Mouse (Mus musculus): Measurements from ENCODE around the gene Prkn. TPM values are rescaled to one million over a fixed set of nuclear protein-coding genes. Genes with fewer than 3 reads are reported as not detected.

Prkn gene
- polyA plus RNA-seq, 1 experiment from 2014 or later: 0.96 TPM

DNA sequence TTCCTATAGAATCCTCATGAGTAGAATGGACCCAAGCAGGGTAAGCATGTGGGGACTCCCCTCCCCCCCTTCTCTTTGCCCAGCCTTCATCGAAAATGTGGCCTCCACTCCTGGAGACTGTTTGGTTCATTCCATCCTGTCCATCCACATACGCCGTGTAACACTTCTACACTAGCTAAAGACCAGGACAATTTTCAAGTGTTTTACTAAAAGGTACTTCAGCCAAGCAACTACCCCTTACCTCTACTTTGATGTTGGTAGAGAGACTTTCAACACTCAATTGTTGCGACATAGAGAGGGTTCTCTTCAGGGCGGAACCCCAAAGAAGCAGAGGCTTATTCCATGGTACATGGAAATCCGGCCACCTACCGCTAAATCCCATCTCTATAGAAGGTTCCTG, 823.3 kb downstream of the Prkn start:
- ATAC-seq: no peak
- Histone ChIP-seq H3K27me3 (replicated peaks; ENCODE audit: control insufficient read depth, insufficient read depth, low read length) (no peaks in the 10 kb centered on the region), H3K36me3 (ENCODE audit: control insufficient read depth, insufficient read depth) (no peaks in the 10 kb centered on the region), H3K4me1 (replicated peaks; ENCODE audit: control insufficient read depth, insufficient read depth, low read length) (no peaks in the 10 kb centered on the region), H3K4me3 (ENCODE audit: low read depth, low read length) (no peak overlapping the region), H3K4me2 (replicated peaks; ENCODE audit: low read depth) (no peak overlapping the region), H3K27ac (ENCODE audit: low read depth, low read length) (no peak overlapping the region), H3K9ac (ENCODE audit: low read depth, low read length) (no peak overlapping the region), H3K9me3 (ENCODE audit: control insufficient read depth) (no peaks in the 10 kb centered on the region)
- WGBS: 93% methylated on average over 7 of the region's 7 CpGs
- no peak for TF ChIP-seq CTCF (IDR thresholded peaks at IDR 0.05; ENCODE audit: low read depth)

DNA sequence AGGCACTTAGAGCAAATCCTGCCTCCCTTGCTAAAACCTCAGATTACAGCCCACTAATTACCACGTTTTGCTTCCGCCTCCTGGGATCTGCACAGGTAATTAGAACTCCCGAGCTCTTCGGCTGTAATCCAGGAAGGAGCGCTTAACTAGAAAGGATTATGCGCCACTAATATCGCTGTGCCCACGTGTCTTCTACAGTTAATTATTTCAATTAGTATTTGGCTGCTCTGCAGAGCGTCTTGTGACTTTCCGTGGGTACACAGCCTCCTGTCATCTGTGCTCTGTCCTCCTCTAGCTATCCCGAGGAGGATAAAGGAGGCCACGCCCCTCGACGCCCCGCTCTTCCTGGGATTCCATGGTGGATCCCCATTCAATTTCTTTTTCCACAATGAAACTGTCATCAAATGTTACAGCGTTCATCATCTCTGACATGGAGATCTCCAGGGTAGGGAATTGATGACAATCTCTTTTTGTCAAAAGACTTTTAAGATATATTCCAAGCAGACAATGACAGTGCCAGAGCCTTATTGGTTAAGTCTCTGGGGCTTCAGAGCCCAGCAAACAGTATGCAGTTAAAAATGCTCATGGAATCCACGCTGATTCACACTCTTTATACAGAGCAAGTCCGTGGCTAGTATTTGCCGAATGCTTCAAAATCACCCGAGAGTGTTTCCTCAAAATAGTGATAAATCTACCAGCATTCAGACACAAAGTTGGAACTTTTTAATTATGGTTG, 824.6 kb downstream of the Prkn start:
- no peaks in the 10 kb centered on the region for H3K4me1 ChIP-seq (replicated peaks; ENCODE audit: control insufficient read depth, insufficient read depth, low read length)
- no peaks in the 10 kb centered on the region for H3K27me3 ChIP-seq (replicated peaks; ENCODE audit: control insufficient read depth, insufficient read depth, low read length)
- WGBS: 41% methylated on average over 20 of the region's 20 CpGs
- no peak for TF ChIP-seq CTCF (IDR thresholded peaks at IDR 0.05; ENCODE audit: low read depth)
- H3K27ac ChIP-seq (ENCODE audit: low read depth, low read length): no peak overlapping the region
- H3K9me3 ChIP-seq (ENCODE audit: control insufficient read depth): no peaks in the 10 kb centered on the region
- no peak overlapping the region for H3K9ac ChIP-seq (ENCODE audit: low read depth, low read length)
- H3K4me2 ChIP-seq (replicated peaks; ENCODE audit: low read depth): no peak overlapping the region; the same call in 1 of the 2 replicates
- ATAC-seq: no peak
- no peak overlapping the region for H3K4me3 ChIP-seq (ENCODE audit: low read depth, low read length)
- H3K36me3 ChIP-seq (ENCODE audit: control insufficient read depth, insufficient read depth): no peaks in the 10 kb centered on the region

DNA sequence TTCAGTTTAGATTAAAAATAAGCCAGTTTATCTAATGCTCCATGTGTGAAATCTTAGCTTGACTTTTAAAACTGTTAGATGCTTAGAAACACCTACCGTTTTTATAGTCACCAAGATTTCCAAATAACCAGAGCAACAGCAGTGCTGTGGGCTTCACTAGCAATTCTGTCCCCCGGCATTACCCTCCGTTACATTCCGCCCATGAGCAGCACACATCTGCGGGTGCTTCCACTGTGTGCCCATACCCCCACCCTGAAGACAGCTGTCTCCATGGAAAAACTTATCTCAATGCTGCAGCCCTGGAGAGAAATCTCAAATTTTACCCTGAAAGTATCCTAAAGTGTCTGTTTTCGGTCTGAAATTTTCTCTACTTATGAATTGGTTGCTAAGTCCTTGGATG, 839.5 kb downstream of the Prkn start:
- H3K9me3 ChIP-seq (ENCODE audit: control insufficient read depth): no peaks in the 10 kb centered on the region
- 88% methylated on average over 6 of the region's 6 CpGs for WGBS
- no peak overlapping the region for H3K4me2 ChIP-seq (replicated peaks; ENCODE audit: low read depth)
- H3K4me1 ChIP-seq (replicated peaks; ENCODE audit: control insufficient read depth, insufficient read depth, low read length): no peaks in the 10 kb centered on the region
- no peaks in the 10 kb centered on the region for H3K27me3 ChIP-seq (replicated peaks; ENCODE audit: control insufficient read depth, insufficient read depth, low read length)
- no peak overlapping the region for H3K9ac ChIP-seq (ENCODE audit: low read depth, low read length)
- no peak overlapping the region for H3K27ac ChIP-seq (ENCODE audit: low read depth, low read length)
- no peaks in the 10 kb centered on the region for H3K36me3 ChIP-seq (ENCODE audit: control insufficient read depth, insufficient read depth)
- ATAC-seq: no peak
- no peak for TF ChIP-seq CTCF (IDR thresholded peaks at IDR 0.05; ENCODE audit: low read depth)
- no peak overlapping the region for H3K4me3 ChIP-seq (ENCODE audit: low read depth, low read length)

DNA sequence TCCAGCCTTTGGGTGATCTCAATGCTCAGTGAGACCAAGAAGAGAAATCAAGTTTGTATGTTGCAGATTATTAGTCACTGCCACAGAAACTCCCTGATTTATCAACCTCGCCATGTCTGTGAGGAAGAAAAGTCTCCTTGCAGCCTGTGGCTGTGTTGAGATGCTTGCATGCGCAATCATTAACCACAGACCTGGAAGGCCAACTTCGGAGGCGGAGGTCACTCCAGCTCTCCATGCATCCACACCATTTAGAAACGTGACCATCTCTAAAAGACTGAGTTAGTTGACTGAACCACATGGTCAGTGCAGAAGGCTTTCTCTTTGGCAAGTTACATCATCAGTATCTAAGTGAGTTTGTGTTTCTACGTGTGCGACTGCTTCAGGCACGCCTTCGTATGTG, 840.3 kb downstream of the Prkn start:
- Histone ChIP-seq H3K27ac (ENCODE audit: low read depth, low read length) (no peak overlapping the region), H3K4me3 (ENCODE audit: low read depth, low read length) (no peak overlapping the region), H3K4me2 (replicated peaks; ENCODE audit: low read depth) (no peak overlapping the region), H3K9me3 (ENCODE audit: control insufficient read depth) (no peaks in the 10 kb centered on the region), H3K27me3 (replicated peaks; ENCODE audit: control insufficient read depth, insufficient read depth, low read length) (no peaks in the 10 kb centered on the region), H3K36me3 (ENCODE audit: control insufficient read depth, insufficient read depth) (no peaks in the 10 kb centered on the region), H3K4me1 (replicated peaks; ENCODE audit: control insufficient read depth, insufficient read depth, low read length) (no peaks in the 10 kb centered on the region), H3K9ac (ENCODE audit: low read depth, low read length) (no peak overlapping the region)
- ATAC-seq: no peak
- TF ChIP-seq CTCF (IDR thresholded peaks at IDR 0.05; ENCODE audit: low read depth): no peak
- WGBS: 80% methylated on average over 9 of the region's 9 CpGs

DNA sequence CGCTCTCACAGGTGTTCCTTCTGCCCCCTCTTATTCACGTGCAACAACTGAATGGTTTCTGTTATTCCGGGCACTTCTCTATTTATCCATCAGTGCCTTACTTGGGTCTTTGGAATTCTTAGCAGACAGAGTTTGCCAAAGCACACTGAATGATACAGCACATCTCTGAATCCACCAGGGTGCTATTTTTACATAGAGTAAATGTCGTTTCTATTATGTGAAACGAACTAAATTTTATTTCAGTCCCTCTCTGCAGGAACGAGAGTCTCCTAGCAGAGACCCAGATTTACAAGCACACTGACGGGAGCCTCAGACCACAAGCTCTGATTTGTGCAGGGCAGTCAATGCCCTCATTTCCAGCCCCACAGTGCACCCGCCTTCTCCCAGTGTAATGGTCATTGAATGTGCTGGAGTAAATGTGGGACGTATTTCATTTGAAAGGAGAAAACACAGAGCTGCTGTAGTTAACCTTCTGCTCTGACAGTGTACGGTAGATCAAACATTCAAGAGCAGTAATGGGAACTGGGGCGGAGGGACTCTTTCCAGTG, 841.7 kb downstream of the Prkn start:
- H3K4me2 ChIP-seq (replicated peaks; ENCODE audit: low read depth): no peak overlapping the region
- no peak for TF ChIP-seq CTCF (IDR thresholded peaks at IDR 0.05; ENCODE audit: low read depth)
- no peak overlapping the region for H3K9ac ChIP-seq (ENCODE audit: low read depth, low read length)
- no peak for ATAC-seq
- H3K4me1 ChIP-seq (replicated peaks; ENCODE audit: control insufficient read depth, insufficient read depth, low read length): no peaks in the 10 kb centered on the region
- H3K36me3 ChIP-seq (ENCODE audit: control insufficient read depth, insufficient read depth): no peaks in the 10 kb centered on the region
- H3K27me3 ChIP-seq (replicated peaks; ENCODE audit: control insufficient read depth, insufficient read depth, low read length): no peaks in the 10 kb centered on the region
- no peak overlapping the region for H3K4me3 ChIP-seq (ENCODE audit: low read depth, low read length)
- WGBS: 61% methylated on average over 11 of the region's 11 CpGs
- H3K27ac ChIP-seq (ENCODE audit: low read depth, low read length): no peak overlapping the region
- H3K9me3 ChIP-seq (ENCODE audit: control insufficient read depth): no peaks in the 10 kb centered on the region

DNA sequence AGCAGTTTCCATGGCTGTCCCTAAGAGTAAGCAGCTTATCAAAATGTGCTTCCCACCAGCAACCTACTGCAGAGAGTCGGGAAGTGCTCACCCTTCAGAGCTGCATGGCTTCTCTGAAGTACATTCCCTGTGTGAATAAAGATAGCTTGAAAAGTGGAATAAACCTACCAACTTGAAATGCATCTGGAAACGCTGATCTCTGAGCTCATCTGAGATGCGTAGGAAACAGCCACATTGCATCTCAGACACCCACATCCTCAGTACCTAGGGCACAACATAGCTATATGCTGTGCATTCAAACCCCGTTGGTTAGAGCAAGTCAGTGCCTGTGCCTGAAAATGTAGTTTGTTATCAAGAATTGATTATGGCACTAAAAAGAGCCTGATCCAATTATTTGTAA, 864.8 kb downstream of the Prkn start:
- Histone ChIP-seq H3K36me3 (ENCODE audit: control insufficient read depth, insufficient read depth) (no peaks in the 10 kb centered on the region), H3K4me1 (replicated peaks; ENCODE audit: control insufficient read depth, insufficient read depth, low read length) (no peaks in the 10 kb centered on the region), H3K4me2 (replicated peaks; ENCODE audit: low read depth) (no peak overlapping the region), H3K27me3 (replicated peaks; ENCODE audit: control insufficient read depth, insufficient read depth, low read length) (no peaks in the 10 kb centered on the region), H3K9ac (ENCODE audit: low read depth, low read length) (no peak overlapping the region), H3K27ac (ENCODE audit: low read depth, low read length) (no peak overlapping the region), H3K4me3 (ENCODE audit: low read depth, low read length) (no peak overlapping the region), H3K9me3 (ENCODE audit: control insufficient read depth) (no peaks in the 10 kb centered on the region)
- whole genome bisulfite sequencing: 74% methylated on average over 4 of the region's 4 CpGs
- TF ChIP-seq CTCF (IDR thresholded peaks at IDR 0.05; ENCODE audit: low read depth): no peak
- no peak for ATAC-seq
